Mouse (Mus musculus): Measurements from ENCODE around the gene Jarid2.

- no peak for TF ChIP-seq CTCF (IDR thresholded peaks at IDR 0.05)
- no peak for TF ChIP-seq EP300 (IDR thresholded peaks at IDR 0.05)
Measured at GRCm38 (mm10) chr13:44775396-44775795, 46.1 kb downstream of the Jarid2 start.

All from lung, postnatal 0 days (tissue).